Mouse (Mus musculus) midbrain, embryonic 14.5 days (tissue): ENCODE measurements around the gene Slc9a1. TPM values are rescaled to one million over a fixed set of nuclear protein-coding genes. Genes with fewer than 3 reads are reported as not detected.
A peak's percentile ranks its signal among the peaks of the same experiment; 100 is the strongest.

Experiments used
- ATAC-seq: fragments of 200-750 bp; cut with Nextera tagmentation; 2 replicates; pipeline ENCODE4 v1.8.0; 2017; ENCODE audit warnings: moderate number of reproducible peaks, moderate library complexity; ENCODE audit not compliant: low FRiP score, low TSS enrichment
- DNase-seq: peaks from one replicate; pipeline ENCODE4 v3.0.0-alpha.2; 2015
- H3K27ac ChIP-seq: fragments of 300-500 bp; sonication (generic); replicated peaks from 2 replicates; pipeline ENCODE4 v1.5.1; 2014; ENCODE audit warnings: mild to moderate bottlenecking, low read depth, low read length, moderate library complexity
- H3K27me3 ChIP-seq: fragments of 300-500 bp; sonication (generic); 2 replicates; pipeline ENCODE4 v1.6.1; 2014; ENCODE audit warnings: low read length, control low read depth, mixed read lengths; ENCODE audit not compliant: control insufficient read depth, insufficient read depth
- H3K36me3 ChIP-seq: fragments of 300-500 bp; sonication (generic); 2 replicates; pipeline ENCODE4 v1.6.1; 2014; ENCODE audit warnings: low read length, control low read depth; ENCODE audit not compliant: control insufficient read depth, insufficient read depth
- H3K4me1 ChIP-seq: fragments of 300-500 bp; sonication (generic); 2 replicates; pipeline ENCODE4 v1.6.1; 2014; ENCODE audit warnings: mild to moderate bottlenecking, antibody characterized with exemption, low read length, control low read depth; ENCODE audit not compliant: control insufficient read depth, insufficient read depth
- H3K4me2 ChIP-seq: fragments of 300-500 bp; sonication (generic); 2 replicates; pipeline ENCODE4 v1.6.1; 2014; ENCODE audit warnings: mild to moderate bottlenecking, low read length, moderate library complexity
- H3K4me3 ChIP-seq: fragments of 300-500 bp; sonication (generic); replicated peaks from 2 replicates; pipeline ENCODE4 v1.5.1; 2014; ENCODE audit warnings: low read depth, low read length
- H3K9ac ChIP-seq: fragments of 300-500 bp; sonication (generic); replicated peaks from 2 replicates; pipeline ENCODE4 v1.6.1; 2014; ENCODE audit warnings: mild to moderate bottlenecking, low read length, moderate library complexity
- H3K9me3 ChIP-seq: fragments of 300-500 bp; sonication (generic); 2 replicates; pipeline ENCODE4 v1.6.1; 2016; ENCODE audit warnings: low read length, control low read depth, mixed read lengths; ENCODE audit not compliant: control insufficient read depth
- WGBS: fragments of 180-500 bp; shearing (Covaris S2); extraction: QIAGEN DNeasy Blood & Tissue Kit; methylation state at CpG from one replicate; pipeline ENCODE4 v1.1.7; 2014; 5-methylcytosine and 5-hydroxymethylcytosine counted together
- polyA plus RNA-seq: library from polyadenylated mRNA; unstranded; fragments of >200 nt; fragmentation: Nextera tagmentation; extraction: Ambion mirVana; gene quantifications from 2 replicates; pipeline ENCODE4 v1.2.1, GENCODE M21; 2014

Gene Slc9a1
- polyA plus RNA-seq, 1 experiment from 2014 or later: 8.2 TPM

GRCm38 (mm10) chr4:133370298-133371274 lies 1.1 kb downstream of the Slc9a1 start:
- peaks cover 30% of the 10 kb centered on the region for H3K4me1 ChIP-seq
- no peaks in the 10 kb centered on the region for H3K27me3 ChIP-seq
- peak overlapping the region; percentile 81 for H3K4me3 ChIP-seq
- H3K27ac ChIP-seq: peak overlapping the region; percentile 86
- DNase-seq (no peak), ATAC-seq (no peak)
- no peaks in the 10 kb centered on the region for H3K9me3 ChIP-seq
- WGBS: 73% methylated on average over 22 of the region's 22 CpGs
- H3K9ac ChIP-seq: peak overlapping the region; percentile 91
- H3K4me2 ChIP-seq: peak overlapping the region; percentile 65
- H3K36me3 ChIP-seq: no peaks in the 10 kb centered on the region

- Histone ChIP-seq H3K9me3 (no peaks in the 10 kb centered on the region), H3K4me3 (peak overlapping the region; percentile 81; the same call in 1 of the 2 replicates), H3K4me1 (peaks cover 37% of the 10 kb centered on the region), H3K4me2 (peak overlapping the region; percentile 65), H3K27ac (no peak overlapping the region), H3K9ac (peak overlapping the region; percentile 21; the same call in 1 of the 2 replicates), H3K27me3 (no peaks in the 10 kb centered on the region), H3K36me3 (no peaks in the 10 kb centered on the region)
- no peak for ATAC-seq
- 89% methylated on average over 7 of the region's 7 CpGs for WGBS
- no peak for DNase-seq
These were observed 2.2 kb downstream of the Slc9a1 start for GRCm38 (mm10) chr4:133371621-133372277.

- no peak for ATAC-seq
- no peak overlapping the region for H3K4me3 ChIP-seq
- H3K4me2 ChIP-seq: peak overlapping the region; percentile 65
- no peaks in the 10 kb centered on the region for H3K9me3 ChIP-seq
- peak overlapping the region; percentile 21; the same call in 1 of the 2 replicates for H3K9ac ChIP-seq
- peaks cover 37% of the 10 kb centered on the region for H3K4me1 ChIP-seq
- H3K27ac ChIP-seq: no peak overlapping the region
- WGBS: 81% methylated on average over 6 of the region's 6 CpGs
- H3K36me3 ChIP-seq: no peaks in the 10 kb centered on the region
- no peak for DNase-seq
- no peaks in the 10 kb centered on the region for H3K27me3 ChIP-seq
These were observed 2.8 kb downstream of the Slc9a1 start for GRCm38 (mm10) chr4:133372278-133372665.

- H3K36me3 ChIP-seq: no peaks in the 10 kb centered on the region
- DNase-seq (no peak), ATAC-seq (no peak)
- H3K27ac ChIP-seq: no peak overlapping the region
- no peaks in the 10 kb centered on the region for H3K27me3 ChIP-seq
- H3K4me2 ChIP-seq: no peak overlapping the region
- WGBS: 73% methylated on average over 4 of the region's 4 CpGs
- H3K4me1 ChIP-seq: peaks cover 48% of the 10 kb centered on the region
- H3K9ac ChIP-seq: no peak overlapping the region
- H3K9me3 ChIP-seq: no peaks in the 10 kb centered on the region
- H3K4me3 ChIP-seq: no peak overlapping the region
These were observed 4.5 kb downstream of the Slc9a1 start for GRCm38 (mm10) chr4:133374011-133374410.

GRCm38 (mm10) chr4:133375812-133376577 lies 6.5 kb downstream of the Slc9a1 start:
- H3K27ac ChIP-seq: no peak overlapping the region
- 0 out of 2 replicates have a peak overlapping the region, but pooled peaks have one; percentile 29 for H3K9ac ChIP-seq
- ATAC-seq: no peak
- no peaks in the 10 kb centered on the region for H3K27me3 ChIP-seq
- H3K4me2 ChIP-seq: no peak overlapping the region
- peak; percentile 23 for DNase-seq
- H3K9me3 ChIP-seq: no peaks in the 10 kb centered on the region
- H3K4me3 ChIP-seq: no peak overlapping the region
- WGBS: 38% methylated on average over 10 of the region's 10 CpGs
- peaks cover 39% of the 10 kb centered on the region for H3K4me1 ChIP-seq
- H3K36me3 ChIP-seq: no peaks in the 10 kb centered on the region

GRCm38 (mm10) chr4:133378236-133379045 lies 8.9 kb downstream of the Slc9a1 start:
- Histone ChIP-seq H3K9ac (no peak overlapping the region; the same call in 1 of the 2 replicates), H3K4me2 (no peak overlapping the region), H3K9me3 (no peaks in the 10 kb centered on the region), H3K4me1 (peaks cover 19% of the 10 kb centered on the region), H3K27ac (no peak overlapping the region), H3K36me3 (no peaks in the 10 kb centered on the region), H3K27me3 (no peaks in the 10 kb centered on the region), H3K4me3 (no peak overlapping the region)
- ATAC-seq (no peak), DNase-seq (peak; percentile 47)
- WGBS: 12% methylated on average over 13 of the region's 13 CpGs

GRCm38 (mm10) chr4:133379046-133379347 lies 9.5 kb downstream of the Slc9a1 start:
- DNase-seq (no peak), ATAC-seq (no peak)
- Histone ChIP-seq H3K9ac (no peak overlapping the region; the same call in 1 of the 2 replicates), H3K27ac (no peak overlapping the region), H3K4me2 (no peak overlapping the region), H3K4me1 (peaks cover 19% of the 10 kb centered on the region), H3K4me3 (no peak overlapping the region), H3K27me3 (no peaks in the 10 kb centered on the region), H3K36me3 (no peaks in the 10 kb centered on the region), H3K9me3 (no peaks in the 10 kb centered on the region)
- 36% methylated on average over 5 of the region's 5 CpGs for WGBS

GRCm38 (mm10) chr4:133379861-133380260 lies 10.4 kb downstream of the Slc9a1 start:
- Histone ChIP-seq H3K9ac (no peak overlapping the region), H3K36me3 (no peaks in the 10 kb centered on the region), H3K27ac (no peak overlapping the region), H3K4me1 (peaks cover 19% of the 10 kb centered on the region), H3K4me2 (no peak overlapping the region), H3K9me3 (no peaks in the 10 kb centered on the region), H3K4me3 (no peak overlapping the region), H3K27me3 (no peaks in the 10 kb centered on the region)
- no peak for DNase-seq
- WGBS: 56% methylated on average over 3 of the region's 3 CpGs
- ATAC-seq: no peak
